33 mouse cellular contexts compared by ENCODE assay signal in genomic region chr2:84487705-84488291, GRCm38 (mm10). TPM values are rescaled to one million over a fixed set of nuclear protein-coding genes. Genes with fewer than 3 reads are reported as not detected.
A peak's percentile ranks its signal among the peaks of the same experiment; 100 is the strongest.
DNase-seq lines count a peak whose midpoint lies in the region; ATAC-seq lines count a peak whose summit lies in the region.
"Had no signal": no experiment of that assay in that cellular context is flagged by ENCODE, and none has a peak within 500 bp of the region (broad histone marks: within the 10 kb centered on the region; RNA-seq: fewer than 3 reads in every experiment).

No protein-coding gene starts in this region.

- no peak overlapping the region for H3K27ac ChIP-seq in heart, embryonic 16.5 days (ENCODE audit: low read length)
- H3K27ac ChIP-seq: forebrain, embryonic 13.5 days; heart, adult 2 months; heart, embryonic 15.5 days; hindbrain, embryonic 13.5 days; kidney, postnatal 0 days; limb, embryonic 10.5 days; limb, embryonic 15.5 days; liver, embryonic 13.5 days; macrophage; neural tube, embryonic 12.5 days; stomach, embryonic 15.5 days had no signal

- no peak for DNase-seq in frontal cortex, postnatal 10 days (ENCODE audit: low spot score in 2 of 2)
- DNase-seq in heart, adult 9 months (ENCODE audit: low spot score in 2 of 2) = no peak
- DNase-seq in telencephalon, adult 2 months (ENCODE audit: low read depth, low spot score) = peak; percentile 24
- DNase-seq: adrenal gland, postnatal 14 days; cerebellum, adult 2 months; cerebellum, postnatal 25 days; gastrocnemius, postnatal 14 days; heart, adult 2 months; heart, postnatal 4 days; kidney, adult 8-10 months; kidney, postnatal 4 days; liver, embryonic 13.5 days; lung, adult 18-20 months; right cerebral cortex, postnatal 14 days; thymus, postnatal 14 days had no signal

- H3K4me3 ChIP-seq in heart, embryonic 16.5 days (ENCODE audit: low read length) = no peak overlapping the region
- H3K4me3 ChIP-seq: forebrain, embryonic 13.5 days; heart, adult 2 months; heart, embryonic 15.5 days; hindbrain, embryonic 13.5 days; limb, embryonic 10.5 days; limb, embryonic 15.5 days; liver, embryonic 13.5 days; myocyte; neural tube, embryonic 12.5 days; stomach, embryonic 15.5 days had no signal

- H3K9ac ChIP-seq in heart, embryonic 16.5 days (ENCODE audit: low read length) = no peak overlapping the region
- H3K9ac ChIP-seq: forebrain, embryonic 13.5 days; heart, embryonic 15.5 days; hindbrain, embryonic 13.5 days; limb, embryonic 15.5 days; liver, embryonic 13.5 days; neural tube, embryonic 12.5 days; stomach, embryonic 15.5 days had no signal

- H3K36me3 ChIP-seq in heart, embryonic 16.5 days (ENCODE audit: control insufficient read depth, insufficient read depth) = no peaks in the 10 kb centered on the region
- H3K36me3 ChIP-seq: G1E; heart, embryonic 15.5 days; hindbrain, embryonic 13.5 days; limb, embryonic 10.5 days; limb, embryonic 15.5 days; liver, embryonic 13.5 days; neural tube, embryonic 12.5 days; stomach, embryonic 15.5 days had no signal

- 35% methylated on average over 9 of the region's 9 CpGs for WGBS in heart, embryonic 16.5 days

- ATAC-seq in frontal cortex, adult (ENCODE audit: low TSS enrichment) = peak; percentile 82
- no peak for ATAC-seq in heart, embryonic 16.5 days (replicated peaks; ENCODE audit: extremely low read depth, insufficient read depth, low FRiP score)
- ATAC-seq in common myeloid progenitor, adult 5-6 weeks (replicated peaks; ENCODE audit: low read depth, poor library complexity, severe bottlenecking) = peak; percentile 66
- no peak for ATAC-seq in activated CD4-positive, CD25-positive, alpha-beta regulatory T cell, adult 4 months
- ATAC-seq: forebrain, embryonic 13.5 days; intestine, embryonic 16.5 days; lung, postnatal 0 days had no signal

- H3K27me3 ChIP-seq in heart, embryonic 16.5 days (ENCODE audit: control insufficient read depth, insufficient read depth, low read length) = no peaks in the 10 kb centered on the region
- H3K27me3 ChIP-seq: forebrain, embryonic 13.5 days; heart, embryonic 15.5 days; hindbrain, embryonic 13.5 days; limb, embryonic 15.5 days; neural tube, embryonic 12.5 days; stomach, embryonic 15.5 days had no signal

- no peaks in the 10 kb centered on the region for H3K4me1 ChIP-seq in heart, embryonic 16.5 days (ENCODE audit: control insufficient read depth, insufficient read depth, low read length)
- H3K4me1 ChIP-seq: forebrain, embryonic 13.5 days; heart, embryonic 15.5 days; hindbrain, embryonic 13.5 days; limb, embryonic 10.5 days; limb, embryonic 15.5 days; liver, embryonic 13.5 days; neural tube, embryonic 12.5 days; stomach, embryonic 15.5 days had no signal

- no peaks in the 10 kb centered on the region; the same call in 1 of the 2 replicates for H3K9me3 ChIP-seq in heart, embryonic 16.5 days (replicated peaks; ENCODE audit: control insufficient read depth, low read length)
- H3K9me3 ChIP-seq: forebrain, embryonic 13.5 days; G1E; heart, embryonic 15.5 days; hindbrain, embryonic 13.5 days; limb, embryonic 10.5 days; limb, embryonic 15.5 days; liver, embryonic 13.5 days; neural tube, embryonic 12.5 days; stomach, embryonic 15.5 days had no signal

- H3K4me2 ChIP-seq in heart, embryonic 16.5 days (ENCODE audit: low read depth, low read length) = 0 out of 2 replicates have a peak overlapping the region, but pooled peaks have one; percentile 20
- H3K4me2 ChIP-seq: forebrain, embryonic 13.5 days; heart, embryonic 15.5 days; hindbrain, embryonic 13.5 days; limb, embryonic 15.5 days; liver, embryonic 13.5 days; midbrain, embryonic 11.5 days; neural tube, embryonic 12.5 days; stomach, embryonic 15.5 days had no signal

RNA-seq across cellular contexts. Expression of gene Tfpi, which starts 11.2 kb away (rescaled TPM):
- 71.5 and 82.3 TPM in 2 replicates for polyA plus RNA-seq in heart, embryonic 16.5 days (2015; fragmentation: Nextera tagmentation; extraction: Ambion mirVana)
- 50.3 and 86.0 TPM in 2 replicates for total RNA-seq in common myeloid progenitor, adult 5-6 weeks (2017)
- polyA plus RNA-seq in activated CD4-positive, CD25-positive, alpha-beta regulatory T cell, adult 4 months (2017; shearing (Covaris generic)) = 1 to 10 TPM; 1.4 to 6.1 TPM

Comparison
In these comparisons a context has a peak if more than half of its experiments do, and no peak if none do; other contexts are left out.
1. ATAC-seq: peak in frontal cortex, adult (single experiment) and common myeloid progenitor, adult 5-6 weeks (single experiment); none in heart, embryonic 16.5 days (single experiment) and activated CD4-positive, CD25-positive, alpha-beta regulatory T cell, adult 4 months (single experiment).
2. RNA of gene Tfpi, which starts 11.2 kb away (polyA plus RNA-seq): 71.5 to 82.3 TPM in heart, embryonic 16.5 days; 1.4 to 6.1 TPM in activated CD4-positive, CD25-positive, alpha-beta regulatory T cell, adult 4 months; every median in the first group is over 10 times any median in the second.